Mouse (Mus musculus) c-Kit-positive CD71-positive TER-119-positive erythroid progenitor cells, embryonic 14.5 days (primary cell): ENCODE results near the gene Crnkl1.
"Not testable (repeated sequence)": the region's sequence is repeated elsewhere in the genome, so short reads cannot be mapped to it uniquely, and the experiment has no call there.

ENCODE experiments used
- DNase-seq: peaks from one replicate; pipeline ENCODE4 v3.0.0-alpha.2; 2013; ENCODE audit warnings: low spot score

The Crnkl1 gene

DNA sequence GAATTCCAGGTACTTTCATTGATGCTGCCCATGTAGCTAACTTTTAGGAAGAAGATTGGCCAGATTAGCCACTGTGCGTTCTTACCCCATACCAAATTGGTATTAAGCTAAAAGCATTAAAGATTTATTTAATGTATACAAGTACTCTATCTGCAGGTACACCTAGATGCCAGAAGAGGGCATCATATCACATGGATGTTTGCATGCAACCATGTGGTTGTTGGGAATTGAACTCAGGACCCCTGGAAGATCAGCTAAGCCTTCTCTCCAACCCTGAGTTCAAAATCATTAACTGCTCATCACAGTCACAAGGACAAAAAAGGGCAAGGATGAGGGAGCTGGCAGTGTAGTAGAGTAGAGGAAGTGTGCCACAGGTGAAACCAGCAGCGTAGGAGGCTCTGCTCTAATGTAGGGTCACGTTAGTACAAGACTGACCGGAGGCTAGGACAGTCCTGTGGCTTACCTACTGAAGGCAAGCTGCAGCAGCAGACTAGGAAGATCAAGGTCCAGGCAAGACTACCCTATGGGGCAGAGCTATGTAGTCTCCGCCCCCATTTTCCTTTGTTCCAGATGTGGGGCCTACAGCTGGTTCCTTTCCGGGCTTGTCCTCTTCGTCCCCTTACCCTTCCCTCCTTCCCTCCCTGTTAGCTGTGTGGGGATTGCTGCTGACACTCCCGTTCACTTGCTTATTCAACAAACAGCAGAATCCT lies 13.7 kb downstream of the Crnkl1 start:
- no peak for DNase-seq

- not testable (repeated sequence) for DNase-seq
Measured at GRCm38 (mm10) chr2:145905884-145906283, 28.9 kb downstream of the Crnkl1 start.

DNA sequence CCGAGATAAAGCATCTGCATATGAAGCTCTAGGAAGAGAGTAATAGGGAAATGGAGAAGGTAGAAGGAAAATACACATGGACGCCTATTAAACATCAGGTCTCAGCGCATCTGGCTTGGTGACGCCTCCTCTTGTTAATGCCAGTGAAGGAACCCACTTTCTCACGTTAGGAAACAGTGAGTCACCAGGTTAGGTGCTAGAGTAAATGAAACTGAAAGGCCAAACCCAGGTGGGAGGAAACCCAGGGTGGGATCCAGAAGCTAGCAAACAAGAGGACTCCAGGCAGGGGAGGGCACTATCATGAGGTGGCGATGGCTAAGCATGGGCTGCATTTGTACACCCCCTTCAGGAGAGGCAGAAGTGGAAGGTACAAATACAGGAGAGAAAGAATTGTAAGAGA lies 29.7 kb downstream of the Crnkl1 start:
- no peak for DNase-seq

DNA sequence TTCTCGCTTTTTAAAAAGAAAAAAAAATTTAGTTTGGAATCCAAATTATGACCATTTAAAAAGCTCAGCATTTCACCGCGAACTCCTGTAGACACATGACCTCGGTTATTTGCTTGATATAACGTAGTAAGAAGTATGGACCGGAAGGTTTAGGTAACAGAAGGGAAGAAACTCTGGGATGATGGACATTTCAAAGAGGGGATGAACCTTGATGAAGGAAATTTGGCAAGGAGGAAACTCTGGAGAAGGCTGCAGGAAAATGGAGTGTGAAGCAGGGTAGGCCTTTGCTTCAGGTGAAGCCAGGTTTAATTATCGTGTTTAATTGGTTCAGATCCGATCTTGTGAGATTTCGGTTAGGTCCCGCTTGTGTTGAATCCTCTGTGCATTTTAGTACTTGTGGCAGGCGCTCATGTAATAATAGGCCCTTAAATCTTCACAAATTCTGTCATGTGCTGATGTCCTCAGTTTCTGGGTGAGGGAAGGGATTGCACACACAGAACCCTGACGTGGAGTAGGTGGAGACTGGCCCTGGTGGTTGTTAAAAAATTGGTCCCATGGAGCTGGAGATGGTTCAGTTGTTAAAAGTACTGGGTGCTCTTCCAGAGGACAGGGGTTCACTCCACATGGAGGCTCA lies 30.7 kb downstream of the Crnkl1 start:
- DNase-seq, result no peak

DNA sequence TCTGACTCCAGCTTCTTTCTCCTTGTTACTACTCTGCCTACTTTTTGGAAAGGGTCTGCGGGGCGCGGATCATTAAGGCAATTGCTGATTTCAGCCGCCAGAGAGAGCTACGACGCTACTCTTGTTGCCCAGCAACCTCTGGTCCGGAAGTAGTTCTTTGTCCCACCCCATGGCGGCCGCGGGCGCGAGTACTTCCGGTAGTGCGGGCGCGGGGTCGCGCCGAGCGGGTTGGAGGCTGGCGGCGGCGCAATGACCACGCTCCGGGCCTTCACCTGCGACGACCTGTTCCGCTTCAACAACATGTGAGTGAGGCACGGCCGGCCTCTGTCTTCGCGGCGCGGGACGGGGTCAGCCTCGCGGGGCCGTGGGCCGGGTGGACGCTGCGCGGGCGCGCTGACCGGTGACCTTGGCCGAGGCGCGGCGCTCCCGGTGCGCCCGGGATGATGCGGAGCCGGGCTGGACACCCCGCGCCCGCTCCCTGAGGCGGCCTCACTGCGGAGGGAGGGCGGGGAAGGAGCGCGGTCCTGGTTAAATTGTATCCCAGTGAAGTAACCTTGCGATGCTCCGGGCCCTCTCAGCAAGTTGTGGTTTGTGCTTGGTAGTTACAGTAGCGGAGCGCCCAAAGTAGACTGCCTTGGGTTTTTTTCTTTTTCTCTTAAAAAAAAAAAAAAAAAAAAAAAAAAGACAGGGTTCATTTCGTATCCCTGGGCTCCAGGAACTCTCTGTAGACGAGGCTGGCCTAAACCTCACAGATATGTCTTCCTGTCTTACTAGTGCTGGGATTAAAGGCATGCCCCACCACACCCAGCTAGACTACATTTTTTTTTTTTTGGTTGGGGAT lies 31.5 kb downstream of the Crnkl1 start:
- DNase-seq, result peak; percentile 74

GRCm38 (mm10) chr2:145901861-145902260 lies 33.0 kb downstream of the Crnkl1 start, which contains the start of gene Naa20:
Gene Naa20, plus strand, starts transcription at chr2:145902099.
- DNase-seq, result no peak

DNA sequence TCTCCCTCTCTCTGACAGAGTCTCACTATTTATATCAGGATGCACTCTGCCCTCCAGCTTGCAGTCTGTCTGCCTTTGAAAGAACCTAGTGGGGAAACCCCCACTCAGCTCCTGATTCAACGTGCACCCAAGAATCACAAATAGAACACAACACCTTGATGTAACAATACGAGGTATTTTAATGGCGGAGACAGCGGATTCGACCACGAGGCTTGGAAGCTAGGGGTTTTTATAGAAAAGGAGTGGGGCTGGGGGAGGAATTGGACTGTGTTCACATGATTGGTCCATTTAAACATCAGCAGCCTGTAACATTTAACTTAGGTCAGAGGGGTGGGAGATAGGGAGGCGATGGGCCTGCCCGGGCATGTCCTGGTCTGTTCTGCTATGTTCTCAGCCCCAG lies 34.5 kb downstream of the Crnkl1 start:
- DNase-seq, result not testable (repeated sequence)

DNA sequence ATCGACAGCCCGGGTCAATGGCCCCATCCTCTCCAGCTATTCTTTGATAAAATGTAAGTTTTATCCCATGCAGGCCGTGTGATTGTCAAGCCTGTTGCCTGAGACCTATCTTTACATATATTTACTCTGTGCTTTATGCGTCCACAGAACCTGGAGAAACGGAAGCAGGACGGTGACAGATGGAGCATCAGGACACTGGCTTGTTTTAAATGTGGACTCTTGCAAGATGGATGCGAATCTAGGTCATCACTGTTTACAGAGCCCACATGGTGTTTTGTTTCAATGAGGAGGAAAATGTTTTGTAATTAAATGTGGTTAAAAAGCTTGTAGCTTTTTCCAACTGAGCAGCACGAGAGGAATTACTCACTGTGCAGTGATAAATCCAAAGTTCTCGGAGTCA lies 36.7 kb downstream of the Crnkl1 start:
- DNase-seq, result no peak

DNA sequence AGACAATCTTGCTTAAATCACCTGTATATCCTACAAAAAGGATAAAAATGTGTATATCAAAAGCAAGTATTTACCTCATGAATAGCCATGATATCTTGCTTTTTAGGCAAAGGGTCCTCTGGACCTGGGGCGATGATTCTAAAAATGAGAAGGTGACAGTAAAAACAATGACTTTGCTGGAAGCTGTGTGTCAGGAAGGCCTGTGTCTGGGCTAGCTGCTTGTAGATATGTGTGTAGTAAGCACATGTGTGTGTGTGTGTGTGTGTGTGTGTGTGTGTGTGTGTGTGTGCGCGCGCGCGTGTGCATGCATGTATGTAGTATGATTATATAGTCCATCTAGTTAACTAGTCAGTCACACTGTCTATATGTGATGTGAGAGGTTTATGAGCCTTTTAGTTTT lies 41.1 kb downstream of the Crnkl1 start:
- no peak for DNase-seq

DNA sequence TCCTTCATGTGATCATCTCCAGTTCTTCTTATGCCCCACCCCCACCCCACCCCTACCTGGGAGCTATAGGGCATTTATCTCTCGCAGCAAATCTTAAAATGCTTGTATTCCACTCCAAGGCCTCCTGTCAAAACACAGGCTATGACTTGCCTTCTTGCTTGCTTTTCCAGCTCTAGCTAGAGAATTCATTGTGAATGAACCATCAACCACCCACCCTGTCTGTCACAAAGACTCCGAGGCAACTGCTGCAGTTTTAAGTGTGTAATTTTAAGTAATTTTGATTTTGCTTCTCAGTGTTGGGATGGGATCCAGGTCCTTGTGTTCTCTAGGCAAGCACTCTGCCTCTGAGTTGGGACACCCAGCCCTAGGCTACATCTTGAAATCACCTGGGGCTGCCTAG lies 44.2 kb downstream of the Crnkl1 start:
- DNase-seq, result no peak

GRCm38 (mm10) chr2:145888766-145889480 lies 45.9 kb downstream of the Crnkl1 start:
- no peak for DNase-seq

- DNase-seq, result no peak
Measured at GRCm38 (mm10) chr2:145887937-145888765, 46.7 kb downstream of the Crnkl1 start.

GRCm38 (mm10) chr2:145884913-145885785 lies 49.7 kb downstream of the Crnkl1 start:
- no peak for DNase-seq

DNA sequence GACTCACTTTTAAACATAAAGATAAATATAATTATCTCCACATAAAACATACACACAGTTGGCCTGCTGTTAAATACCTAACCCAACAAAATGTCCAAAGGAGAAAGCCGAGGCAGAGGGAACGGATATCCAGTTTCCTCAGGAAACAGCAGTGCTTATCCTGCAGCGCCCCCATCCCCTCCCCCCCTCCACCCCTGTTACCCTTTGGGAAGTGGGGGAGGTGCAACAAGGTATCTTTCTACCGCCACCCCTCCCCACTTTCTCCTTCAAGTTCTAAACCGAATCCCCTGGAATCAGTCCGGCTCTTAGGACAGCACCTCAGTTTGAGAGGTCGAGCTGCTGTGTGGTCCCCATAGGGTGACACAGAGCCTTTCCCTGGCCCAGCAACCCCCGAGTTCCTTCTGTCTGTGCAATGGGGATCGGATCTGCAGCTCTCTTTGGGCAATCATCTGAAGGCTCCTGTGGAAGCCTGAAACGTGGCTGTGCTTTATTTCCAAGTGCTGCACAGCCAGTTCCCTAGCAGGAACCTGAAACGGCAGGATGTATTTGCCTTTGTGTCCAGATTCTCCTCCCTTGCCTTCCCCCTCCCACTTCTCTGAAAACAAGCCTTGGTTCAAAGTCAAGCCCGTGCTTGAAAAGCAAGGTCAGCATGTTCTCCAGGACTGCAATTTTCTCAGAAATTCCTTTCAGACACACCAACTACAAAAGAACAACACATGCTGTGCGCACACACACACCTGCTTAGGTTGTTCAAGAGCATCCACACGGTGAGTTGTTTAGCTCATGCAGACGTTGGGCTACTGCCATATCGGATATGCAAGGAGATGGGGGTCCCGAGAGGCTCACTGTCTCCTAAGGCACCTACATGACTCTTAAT lies 50.5 kb downstream of the Crnkl1 start:
- no peak for DNase-seq

- DNase-seq, result no peak
Measured at GRCm38 (mm10) chr2:145882398-145882797, 52.4 kb downstream of the Crnkl1 start.

GRCm38 (mm10) chr2:145881932-145882331 lies 52.9 kb downstream of the Crnkl1 start:
- DNase-seq, result no peak

GRCm38 (mm10) chr2:145880887-145881747 lies 53.7 kb downstream of the Crnkl1 start:
- no peak for DNase-seq

- DNase-seq, result no peak
Measured at GRCm38 (mm10) chr2:145877191-145877590, 57.6 kb downstream of the Crnkl1 start.
